Mouse (Mus musculus): ENCODE measurements around the gene D930048N14Rik. TPM values are rescaled to one million over a fixed set of nuclear protein-coding genes. Genes with fewer than 3 reads are reported as not detected.
"Not testable (repeated sequence)": the region's sequence is repeated elsewhere in the genome, so short reads cannot be mapped to it uniquely, and the experiment has no call there.

Gene D930048N14Rik
- polyA plus RNA-seq, 1 experiment, result 13.2 TPM

GRCm38 (mm10) chr11:51625187-51625820, 25.4 kb upstream of the D930048N14Rik start:
- no peak for TF ChIP-seq CTCF (IDR thresholded peaks at IDR 0.05; ENCODE audit: insufficient read depth, low read length)
- 70% methylated on average over 5 of the region's 5 CpGs for WGBS

GRCm38 (mm10) chr11:51627425-51627824, 23.3 kb upstream of the D930048N14Rik start:
- H3K4me1 ChIP-seq (ENCODE audit: control insufficient read depth, insufficient read depth, low read length), result peaks cover 7% of the 10 kb centered on the region
- WGBS, result 93% methylated on average over 9 of the region's 9 CpGs
- no peak overlapping the region for H3K4me3 ChIP-seq (replicated peaks; ENCODE audit: extremely low read depth, low read depth, low read length)
- TF ChIP-seq POLR2A (IDR thresholded peaks at IDR 0.05; ENCODE audit: borderline replicate concordance, extremely low read depth, low read depth, low read length) (no peak), CTCF (IDR thresholded peaks at IDR 0.05; ENCODE audit: insufficient read depth, low read length) (no peak)
- no peak for DNase-seq

More at GRCm38 (mm10) chr11:51625187-51625820, 25.4 kb upstream of the D930048N14Rik start:
- DNase-seq, result no peak
- H3K4me3 ChIP-seq (replicated peaks; ENCODE audit: extremely low read depth, low read depth, low read length), result no peak overlapping the region
- peaks cover 1% of the 10 kb centered on the region; the same call in 1 of the 2 replicates for H3K4me1 ChIP-seq (ENCODE audit: control insufficient read depth, insufficient read depth, low read length)

- Histone ChIP-seq H3K4me1 (ENCODE audit: control insufficient read depth, insufficient read depth, low read length) (peaks cover 10% of the 10 kb centered on the region), H3K4me3 (replicated peaks; ENCODE audit: extremely low read depth, low read depth, low read length) (no peak overlapping the region)
- WGBS, result 91% methylated on average over 8 of the region's 8 CpGs
- DNase-seq, result no peak
- TF ChIP-seq CTCF (IDR thresholded peaks at IDR 0.05; ENCODE audit: insufficient read depth, low read length) (no peak), POLR2A (IDR thresholded peaks at IDR 0.05; ENCODE audit: borderline replicate concordance, extremely low read depth, low read depth, low read length) (no peak)
Measured at GRCm38 (mm10) chr11:51627907-51628306, 22.8 kb upstream of the D930048N14Rik start.

DNA sequence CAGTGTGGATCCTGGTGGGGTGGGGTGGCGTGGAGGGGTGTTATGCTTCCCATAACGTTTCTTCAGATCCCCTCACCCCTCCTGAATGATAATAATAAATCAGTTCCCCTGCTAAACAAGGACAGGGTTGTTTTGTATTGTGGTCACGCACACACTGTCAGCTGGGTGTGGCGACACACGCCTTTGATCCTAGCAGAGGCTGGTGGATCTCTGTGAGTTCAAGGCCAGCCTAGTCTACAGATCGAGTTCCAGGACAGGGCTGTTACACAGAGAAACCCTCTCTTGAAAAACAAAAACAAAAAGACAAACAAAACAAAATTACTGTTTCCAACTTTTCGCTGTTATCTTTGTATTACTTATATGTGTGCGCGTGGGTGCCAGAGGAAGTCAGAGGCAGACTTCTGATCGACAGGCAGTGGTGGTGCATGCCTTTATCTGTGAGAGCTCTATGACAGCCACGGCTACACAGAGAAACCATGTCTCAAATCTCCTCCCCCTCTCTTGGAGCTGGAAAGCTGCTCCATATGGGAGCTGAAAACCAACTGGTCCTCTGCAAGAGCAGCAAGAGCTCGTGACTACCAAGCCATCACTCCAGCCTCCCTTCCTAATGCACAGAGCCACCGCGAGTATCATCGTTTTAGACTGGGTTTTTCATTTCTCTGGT, 21.0 kb upstream of the D930048N14Rik start:
- Histone ChIP-seq H3K4me1 (ENCODE audit: control insufficient read depth, insufficient read depth, low read length) (peaks cover 10% of the 10 kb centered on the region), H3K4me3 (replicated peaks; ENCODE audit: extremely low read depth, low read depth, low read length) (no peak overlapping the region)
- TF ChIP-seq POLR2A (IDR thresholded peaks at IDR 0.05; ENCODE audit: borderline replicate concordance, extremely low read depth, low read depth, low read length) (no peak), CTCF (IDR thresholded peaks at IDR 0.05; ENCODE audit: insufficient read depth, low read length) (no peak)
- no peak for DNase-seq
- 73% methylated on average over 15 of the region's 15 CpGs for WGBS

- 63% methylated on average over 6 of the region's 6 CpGs for WGBS
- TF ChIP-seq POLR2A (IDR thresholded peaks at IDR 0.05; ENCODE audit: borderline replicate concordance, extremely low read depth, low read depth, low read length) (no peak), CTCF (IDR thresholded peaks at IDR 0.05; ENCODE audit: insufficient read depth, low read length) (no peak)
- H3K4me3 ChIP-seq (replicated peaks; ENCODE audit: extremely low read depth, low read depth, low read length), result no peak overlapping the region
- peaks cover 13% of the 10 kb centered on the region for H3K4me1 ChIP-seq (ENCODE audit: control insufficient read depth, insufficient read depth, low read length)
- DNase-seq, result no peak
Measured at GRCm38 (mm10) chr11:51632130-51632753, 18.5 kb upstream of the D930048N14Rik start.

DNA sequence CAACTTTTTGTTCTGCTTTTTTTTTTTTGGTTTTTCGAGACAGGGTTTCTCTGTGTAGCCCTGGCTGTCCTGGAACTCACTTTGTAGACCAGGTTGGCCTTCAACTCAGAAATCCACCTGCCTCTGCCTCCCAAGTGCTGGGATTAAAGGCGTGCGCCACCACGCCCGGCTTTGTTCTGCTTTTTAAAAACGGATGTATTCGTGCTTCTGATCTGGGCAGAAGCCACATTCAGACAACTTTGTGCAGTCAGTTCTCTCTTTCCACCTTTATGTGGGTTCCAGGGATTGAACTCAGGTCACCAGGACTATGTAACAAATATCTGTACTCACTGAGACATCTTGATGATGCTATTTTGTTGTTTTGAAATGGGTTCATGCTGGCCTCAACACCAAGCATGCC, 17.6 kb upstream of the D930048N14Rik start:
- peaks cover 13% of the 10 kb centered on the region for H3K4me1 ChIP-seq (ENCODE audit: control insufficient read depth, insufficient read depth, low read length)
- WGBS, result 80% methylated on average over 7 of the region's 7 CpGs
- H3K4me3 ChIP-seq (replicated peaks; ENCODE audit: extremely low read depth, low read depth, low read length); DNase-seq: not testable (repeated sequence)

DNA sequence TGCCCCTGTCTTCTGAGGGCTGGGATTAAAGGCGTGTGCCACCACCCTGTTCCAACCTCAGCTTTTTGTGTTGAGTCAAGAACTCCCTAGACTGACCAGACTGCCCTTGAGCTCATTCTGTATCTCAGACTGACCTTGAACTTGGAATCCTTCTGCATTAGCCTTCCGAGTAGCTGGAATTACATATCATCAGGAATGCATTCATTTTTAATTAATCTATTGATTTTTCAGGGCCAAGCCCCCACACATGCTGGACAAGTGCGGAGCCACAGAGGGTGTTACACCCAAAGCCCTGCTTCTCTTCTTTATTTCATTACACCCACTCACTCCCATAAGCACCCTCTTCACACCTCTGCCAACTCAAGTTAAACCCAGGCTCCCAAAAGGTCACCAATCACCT, 17.0 kb upstream of the D930048N14Rik start:
- DNase-seq, result no peak
- TF ChIP-seq CTCF (IDR thresholded peaks at IDR 0.05; ENCODE audit: insufficient read depth, low read length) (no peak), POLR2A (IDR thresholded peaks at IDR 0.05; ENCODE audit: borderline replicate concordance, extremely low read depth, low read depth, low read length) (no peak)
- no peak overlapping the region for H3K4me3 ChIP-seq (replicated peaks; ENCODE audit: extremely low read depth, low read depth, low read length)
- WGBS, result 94% methylated on average over 3 of the region's 3 CpGs
- peaks cover 13% of the 10 kb centered on the region for H3K4me1 ChIP-seq (ENCODE audit: control insufficient read depth, insufficient read depth, low read length)

- Histone ChIP-seq H3K4me3 (replicated peaks; ENCODE audit: extremely low read depth, low read depth, low read length) (peak overlapping the region; percentile 75), H3K4me1 (ENCODE audit: control insufficient read depth, insufficient read depth, low read length) (peaks cover 13% of the 10 kb centered on the region)
- WGBS, result under 1% methylated on average over 6 of the region's 6 CpGs
- no peak for TF ChIP-seq CTCF (IDR thresholded peaks at IDR 0.05; ENCODE audit: insufficient read depth, low read length)
- no peak for TF ChIP-seq POLR2A (IDR thresholded peaks at IDR 0.05; ENCODE audit: borderline replicate concordance, extremely low read depth, low read depth, low read length)
- DNase-seq, result no peak
Measured at GRCm38 (mm10) chr11:51635127-51635524, 15.6 kb upstream of the D930048N14Rik start.

DNA sequence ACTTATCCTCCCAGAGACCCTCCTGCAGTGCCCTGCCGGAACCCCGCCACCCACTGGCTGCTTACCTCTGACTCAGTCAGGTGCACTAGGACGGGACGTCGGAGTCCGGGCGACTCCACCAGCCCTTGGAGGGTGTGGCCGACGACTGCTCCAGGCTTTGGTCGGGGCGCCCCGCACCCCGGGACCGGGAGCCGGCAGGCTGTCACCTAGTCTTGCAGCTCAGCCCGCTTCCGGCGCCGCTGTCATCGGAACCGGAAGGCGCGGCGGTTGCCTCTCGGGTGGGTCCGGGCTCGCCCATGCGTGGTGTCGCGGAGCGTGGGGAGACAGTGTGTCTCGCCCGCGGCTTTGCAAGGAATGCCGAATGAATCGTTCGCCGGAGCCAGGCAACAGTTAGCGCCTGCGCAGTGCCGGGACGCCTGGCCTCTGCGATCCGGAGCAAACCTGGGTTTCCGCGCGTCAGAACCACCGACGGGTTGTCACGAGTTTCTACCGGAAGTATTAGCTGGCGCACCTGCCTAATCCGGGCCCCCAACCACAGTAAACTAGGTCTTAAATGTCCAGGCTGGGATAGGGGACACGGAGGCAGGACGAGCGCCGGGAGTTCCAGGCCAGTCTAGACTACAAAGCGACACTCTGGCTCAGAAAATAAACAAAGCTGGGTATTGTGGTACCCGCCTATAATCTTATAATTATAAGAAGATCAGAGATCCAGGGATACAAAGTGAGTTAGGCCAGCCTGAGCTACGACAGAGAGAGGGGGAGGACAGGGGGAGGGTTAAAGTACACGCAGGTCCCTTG, 15.0 kb upstream of the D930048N14Rik start, which contains the start of gene Rmnd5b:
Gene Rmnd5b (minus strand): TSS at position 372 of the 798 bp plus-strand sequence.
- peak; percentile 91 for DNase-seq
- TF ChIP-seq CTCF (IDR thresholded peaks at IDR 0.05; ENCODE audit: insufficient read depth, low read length), result no peak
- TF ChIP-seq POLR2A (IDR thresholded peaks at IDR 0.05; ENCODE audit: borderline replicate concordance, extremely low read depth, low read depth, low read length), result peak; percentile 49; the same call in 1 of the 2 replicates
- WGBS, result under 1% methylated on average over 61 of the region's 61 CpGs
- peak within 1 kb of the TSS; percentile 75 for H3K4me3 ChIP-seq (replicated peaks; ENCODE audit: extremely low read depth, low read depth, low read length)
- peaks cover 13% of the 10 kb centered on the region for H3K4me1 ChIP-seq (ENCODE audit: control insufficient read depth, insufficient read depth, low read length)

All from lung, adult 2 months (tissue).